Mouse (Mus musculus): ENCODE measurements around the gene Tinf2. TPM values are rescaled to one million over a fixed set of nuclear protein-coding genes. Genes with fewer than 3 reads are reported as not detected.
A peak's percentile ranks its signal among the peaks of the same experiment; 100 is the strongest.

Gene Tinf2
- 10 to 100 TPM; 30.8 to 35.6 TPM for total RNA-seq (2021)
- long read RNA-seq, experiment 1, transcript Tinf2-201 (9 exons, 2,956 nt), result major isoform, 11 of 19 reads
- long read RNA-seq, experiment 1, partial matches to known transcripts, result 4 of 19 reads
- long read RNA-seq, experiment 1, other reads (novel, unspliced or antisense), result 3 of 19 reads
- long read RNA-seq, experiment 2, transcript Tinf2-201 (9 exons, 2,956 nt), result major isoform, 8 of 10 reads
- long read RNA-seq, experiment 2, partial matches to known transcripts, result 2 of 10 reads
- long read RNA-seq, experiment 2, other reads (novel, unspliced or antisense), result 0 of 10 reads

DNA sequence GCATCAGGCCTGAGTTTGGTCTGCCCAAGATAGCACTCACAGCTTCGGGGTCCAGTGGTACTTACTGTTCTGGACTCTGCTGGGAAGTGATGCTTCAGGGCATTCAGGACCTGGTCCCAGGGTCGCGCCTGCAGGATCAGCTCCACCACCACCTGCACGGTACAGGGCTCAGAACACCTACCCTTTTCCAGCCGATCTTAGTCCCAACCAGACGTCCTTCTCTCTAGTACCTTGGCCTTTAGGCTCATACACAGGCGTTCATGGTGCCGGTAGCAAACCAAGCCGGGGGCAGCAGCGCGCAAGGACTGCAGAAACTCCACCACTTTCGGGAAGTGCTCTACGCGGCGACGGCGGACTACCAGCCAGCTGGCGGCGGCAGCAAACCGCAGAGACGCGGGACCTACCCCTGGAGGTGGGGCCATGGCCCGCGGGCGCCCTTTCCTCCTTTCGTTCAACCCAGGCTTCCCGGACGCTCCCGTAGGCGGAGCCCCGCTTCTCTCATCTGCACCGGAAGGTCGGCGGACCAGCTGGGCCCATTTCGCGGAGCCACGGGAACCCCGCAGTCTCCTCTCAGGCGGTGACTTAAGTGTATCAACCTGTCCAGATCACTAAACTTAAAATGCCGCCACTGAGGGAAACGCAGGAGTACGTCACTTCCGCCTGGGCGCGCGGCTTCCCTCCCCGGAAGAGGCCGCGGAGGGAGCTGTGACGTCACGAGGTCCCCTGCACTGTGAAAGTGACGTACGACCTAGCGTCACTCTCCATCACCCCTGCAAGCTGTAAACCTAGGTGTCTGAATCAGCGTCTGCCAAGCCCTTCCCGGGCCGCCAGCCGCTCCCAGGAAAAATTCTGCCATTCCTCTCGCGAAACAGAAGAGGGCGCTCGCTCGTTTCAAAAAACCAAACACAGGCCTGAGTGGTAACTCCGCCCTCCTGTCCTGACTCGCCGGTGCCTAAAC lies at the start of gene Tinf2:
TSS of gene Tinf2 (minus strand) at position 661 of the 958 bp plus-strand sequence.
- DNase-seq, result peak; percentile 94 to 95

DNA sequence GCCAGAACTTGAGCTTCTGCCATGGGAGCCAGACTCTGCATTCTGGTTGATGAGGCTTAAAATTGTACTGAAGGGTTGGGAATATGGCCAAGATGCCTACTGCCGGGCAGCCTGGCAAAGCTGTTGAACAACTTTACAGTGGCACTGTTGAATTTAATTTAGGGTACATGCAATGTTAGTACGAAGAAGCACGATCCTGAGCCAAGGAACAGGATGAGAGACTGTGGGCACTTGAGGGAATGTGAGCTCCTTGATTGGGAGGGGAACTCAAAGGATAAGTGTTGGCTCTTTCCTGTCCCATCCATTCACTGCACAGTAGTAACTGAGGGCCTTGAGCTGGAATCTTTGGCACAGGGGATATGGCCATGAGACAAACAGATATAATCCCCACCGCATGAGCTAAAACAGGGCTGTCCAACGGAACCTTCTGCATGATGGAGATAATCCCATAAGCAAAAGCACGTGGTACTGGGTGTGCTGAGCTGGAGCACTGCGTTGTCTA lies 49.0 kb upstream of the Tinf2 start:
- DNase-seq, result no peak

DNA sequence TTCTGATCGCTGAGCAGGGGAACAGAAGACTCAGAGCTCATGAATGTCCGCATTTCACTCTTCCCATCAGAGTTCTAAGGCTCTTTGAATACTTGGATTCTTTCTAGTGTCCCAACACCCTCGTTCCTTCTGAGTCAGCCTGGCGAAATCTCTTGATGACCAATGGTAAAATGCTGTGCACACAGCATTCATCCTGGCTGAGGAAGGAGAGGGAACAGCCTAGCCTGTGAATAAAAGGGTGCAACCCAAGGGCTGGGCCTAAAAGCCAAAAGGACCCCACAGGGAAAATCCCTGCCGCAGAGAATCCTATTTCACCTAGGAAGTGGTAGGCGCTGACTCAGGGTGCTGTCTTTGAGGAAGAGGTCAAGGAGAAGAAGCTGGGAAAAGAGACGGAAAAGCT lies 48.5 kb upstream of the Tinf2 start:
- DNase-seq, result no peak

DNA sequence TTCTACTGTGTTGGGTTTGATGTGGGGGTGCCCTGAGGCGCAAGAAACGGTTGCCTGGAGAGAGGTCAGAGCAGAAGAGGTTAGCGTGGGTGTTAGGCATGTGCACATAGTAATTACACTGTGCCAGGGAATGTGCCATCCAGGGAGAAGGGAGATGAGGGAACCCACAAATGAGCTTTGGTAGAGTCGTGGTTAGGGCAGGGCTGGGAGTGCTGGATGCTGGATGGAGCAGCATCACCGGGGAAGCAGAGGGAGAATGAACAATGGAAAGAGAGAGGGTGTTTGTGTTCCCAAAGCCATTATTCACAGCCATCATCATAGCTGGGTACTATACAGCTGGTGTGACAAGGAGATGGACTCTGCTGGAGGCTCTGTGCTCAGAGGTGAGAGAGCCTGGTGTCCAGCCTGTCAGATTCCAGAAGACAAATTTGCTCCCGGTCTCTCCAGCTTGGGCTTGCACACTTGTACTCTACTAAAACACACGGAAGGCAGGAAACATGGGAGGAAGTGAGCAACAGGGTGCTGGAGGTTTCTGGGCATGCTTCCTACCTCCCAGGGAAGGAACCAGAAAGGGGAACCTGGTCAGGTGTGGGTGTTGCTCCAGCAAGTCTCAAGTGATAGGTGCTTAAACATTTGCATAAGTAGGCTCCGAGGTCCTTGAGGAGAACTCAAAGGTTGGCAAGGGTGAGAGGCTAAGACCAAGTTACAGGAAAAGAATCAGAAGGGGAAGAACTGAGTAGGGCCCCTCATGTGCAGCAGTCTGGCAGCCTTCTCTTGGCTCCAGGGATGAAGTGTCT lies 46.5 kb upstream of the Tinf2 start:
- DNase-seq, result no peak

DNA sequence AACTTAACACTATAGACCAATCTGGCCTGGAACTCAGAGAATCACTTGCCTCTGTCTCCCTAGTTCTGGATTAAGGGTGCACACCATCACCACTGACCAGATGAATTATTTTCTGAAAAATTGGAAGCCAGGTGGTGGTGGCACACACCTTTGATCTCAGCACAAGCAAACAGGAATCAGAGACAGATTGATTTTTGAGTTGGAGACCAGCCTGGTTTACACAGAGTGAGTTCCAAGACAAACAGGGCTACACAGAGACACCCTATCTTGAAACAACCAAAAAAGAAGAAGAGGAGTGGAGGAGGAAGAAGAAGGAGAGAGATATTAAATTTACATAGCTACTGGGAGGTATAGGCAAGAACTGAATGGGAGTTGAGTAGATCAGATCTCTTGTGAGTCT lies 44.6 kb upstream of the Tinf2 start:
- no peak for DNase-seq

DNA sequence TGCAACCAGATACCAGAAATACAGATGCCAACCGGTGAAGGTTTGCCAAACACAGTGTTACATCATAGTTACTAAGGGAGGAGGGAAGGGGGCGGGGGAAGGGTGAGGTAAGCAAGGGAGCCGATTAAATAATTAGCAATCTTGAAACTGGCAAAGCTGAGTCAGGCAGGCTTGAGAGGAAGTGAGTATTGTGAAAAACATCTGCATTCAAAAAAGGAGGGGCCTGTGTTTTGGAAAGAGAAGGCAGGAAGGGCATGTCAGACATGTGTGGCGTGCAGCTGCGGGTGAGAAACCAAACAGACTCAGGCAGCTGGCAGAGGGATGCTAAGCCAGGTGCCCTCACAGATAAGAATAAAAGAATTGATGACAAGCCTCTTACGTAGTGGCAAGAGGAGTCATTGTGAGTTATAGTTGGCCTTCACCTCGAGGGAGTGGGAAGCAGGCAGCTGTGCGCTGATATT lies 42.8 kb upstream of the Tinf2 start:
- peak; percentile 50 to 70 for DNase-seq

DNA sequence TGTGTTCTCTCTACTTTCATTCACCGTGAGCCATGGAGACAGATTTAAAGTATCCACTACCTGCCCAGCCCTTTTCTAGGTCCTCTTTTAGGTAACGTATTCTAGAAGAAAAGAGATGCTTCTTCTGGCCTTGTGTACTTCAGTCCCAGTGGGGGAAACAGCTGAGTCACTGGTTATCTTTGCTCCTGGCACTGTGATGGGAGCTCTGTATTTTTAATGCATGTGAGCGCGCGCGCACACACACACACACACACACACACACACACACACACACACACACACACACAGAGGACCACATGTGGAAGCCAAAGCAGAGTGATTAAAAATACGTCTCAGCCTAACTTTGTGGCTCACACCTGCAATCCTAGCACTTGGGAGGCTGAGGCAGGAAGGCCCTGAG lies 41.8 kb upstream of the Tinf2 start:
- DNase-seq, result no peak

DNA sequence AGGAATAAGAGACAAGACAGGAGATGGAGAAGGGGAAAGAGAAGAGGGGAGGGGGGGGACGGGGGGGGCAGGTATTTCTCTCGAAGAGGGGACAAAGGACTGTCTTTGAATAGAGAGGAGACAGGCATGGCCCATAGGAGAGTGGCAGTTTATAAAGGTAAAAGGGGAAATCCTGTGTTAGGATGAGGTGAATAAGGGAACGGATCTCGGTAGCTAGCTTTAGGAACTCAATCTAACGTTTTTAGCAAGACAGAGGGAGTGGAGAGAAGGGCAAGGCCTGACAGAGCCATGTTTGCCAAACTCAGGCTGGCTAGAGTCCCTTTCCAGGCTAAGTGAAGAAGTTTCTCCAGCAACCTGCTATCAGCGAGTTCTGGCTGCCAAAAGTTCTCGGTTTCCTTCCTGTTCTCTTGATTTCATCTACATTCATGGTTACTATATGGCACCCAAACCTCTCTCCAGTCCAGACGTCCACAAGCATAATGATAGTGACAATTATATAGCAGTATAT lies 40.9 kb upstream of the Tinf2 start:
- no peak for DNase-seq

DNA sequence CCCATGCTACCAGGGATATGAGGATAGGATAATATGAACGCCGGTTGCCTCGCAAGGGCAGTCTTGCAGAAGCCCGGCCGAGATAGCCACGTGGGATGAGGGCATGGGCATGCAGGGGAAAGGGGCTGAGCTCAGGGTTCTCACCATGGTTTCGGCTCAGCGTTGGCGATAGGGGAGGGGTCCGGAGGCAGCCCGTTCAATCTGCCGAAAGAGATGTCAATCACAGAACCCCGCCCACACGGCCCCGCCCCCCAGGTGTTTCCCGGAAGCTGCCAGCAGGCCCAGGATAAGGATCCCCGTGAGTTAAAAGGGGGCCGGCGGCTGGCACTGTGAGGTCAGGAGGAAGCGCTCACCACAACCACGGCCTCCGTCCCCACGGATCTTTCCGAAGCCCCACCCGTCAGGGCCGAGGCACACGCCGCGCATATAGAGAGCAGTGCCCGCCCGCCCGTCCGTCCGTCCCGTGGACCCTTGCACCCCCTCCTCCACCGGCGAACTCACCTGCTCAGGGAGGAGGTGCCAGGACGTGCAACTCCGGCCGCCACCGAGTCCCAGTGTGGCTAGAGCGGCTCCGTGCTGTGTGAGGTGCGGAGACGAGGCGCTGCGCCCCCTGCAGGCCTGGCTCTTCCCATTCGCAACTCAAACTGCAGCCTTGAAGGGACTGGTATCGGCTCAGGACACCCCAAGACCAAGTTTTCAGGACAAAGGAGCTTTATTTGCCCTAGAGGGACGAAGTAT lies 40.2 kb upstream of the Tinf2 start, which contains the start of gene Rabggta:
TSS of gene Rabggta (minus strand) at position 564 of the 738 bp plus-strand sequence.
- peak; percentile 94 to 97 for DNase-seq

DNA sequence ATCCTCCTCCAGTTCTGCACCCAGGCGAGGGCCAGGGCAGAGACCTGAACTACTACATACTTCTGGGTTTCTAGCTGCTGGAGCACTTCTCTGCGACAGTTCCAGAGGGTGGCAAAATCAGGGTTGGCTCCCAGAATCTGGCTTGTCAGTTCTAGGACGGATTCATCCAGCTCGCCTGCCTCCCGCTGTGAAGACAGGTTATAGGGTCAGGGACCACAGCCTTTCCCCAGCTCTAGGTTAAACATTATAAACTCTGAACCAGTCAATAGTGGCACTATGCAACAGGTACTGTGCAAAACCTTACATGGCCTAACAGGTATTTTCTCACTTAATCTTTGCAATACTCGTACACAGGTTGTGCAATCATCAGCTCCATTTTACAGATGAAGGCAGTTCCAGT lies 39.5 kb upstream of the Tinf2 start:
- no peak for DNase-seq

DNA sequence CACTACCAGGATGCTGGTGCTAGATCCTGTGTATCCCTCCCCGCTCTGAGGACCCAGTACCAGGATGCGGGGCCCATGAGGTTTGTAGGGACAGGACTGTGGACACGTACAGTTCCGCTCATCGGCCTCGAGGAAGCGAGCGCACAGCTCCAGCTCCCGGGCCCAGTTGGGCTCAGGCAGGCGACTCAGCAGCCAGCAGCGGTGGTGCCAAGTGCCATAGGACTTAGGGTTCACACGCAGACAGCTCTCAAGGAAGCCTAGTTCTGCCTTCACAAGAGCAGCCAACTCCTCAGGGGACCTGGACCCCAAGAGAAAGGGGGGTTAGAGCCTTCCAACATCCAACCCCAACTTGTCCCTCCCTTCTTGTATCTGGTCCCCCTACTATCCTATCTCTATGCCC lies 39.0 kb upstream of the Tinf2 start:
- no peak for DNase-seq

DNA sequence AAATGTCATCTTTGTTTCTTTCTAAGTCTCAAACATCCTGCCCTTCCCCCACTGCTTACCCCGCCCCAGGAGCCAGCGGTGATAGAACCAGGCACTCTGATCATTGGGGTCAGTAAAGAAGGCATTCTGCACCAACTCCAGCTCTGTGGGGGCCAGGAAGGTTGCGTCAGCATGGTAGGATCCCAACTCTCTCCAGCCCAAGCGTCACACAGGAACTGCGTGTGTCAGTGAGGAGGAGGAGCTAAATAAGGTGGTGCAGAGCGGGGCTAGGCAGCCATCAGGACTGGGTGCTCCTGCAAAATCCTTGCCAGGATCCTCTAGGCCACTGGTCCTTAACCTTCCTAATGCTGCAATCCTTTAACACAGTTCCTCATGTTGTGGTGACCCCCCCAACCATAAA lies 38.1 kb upstream of the Tinf2 start:
- no peak for DNase-seq

DNA sequence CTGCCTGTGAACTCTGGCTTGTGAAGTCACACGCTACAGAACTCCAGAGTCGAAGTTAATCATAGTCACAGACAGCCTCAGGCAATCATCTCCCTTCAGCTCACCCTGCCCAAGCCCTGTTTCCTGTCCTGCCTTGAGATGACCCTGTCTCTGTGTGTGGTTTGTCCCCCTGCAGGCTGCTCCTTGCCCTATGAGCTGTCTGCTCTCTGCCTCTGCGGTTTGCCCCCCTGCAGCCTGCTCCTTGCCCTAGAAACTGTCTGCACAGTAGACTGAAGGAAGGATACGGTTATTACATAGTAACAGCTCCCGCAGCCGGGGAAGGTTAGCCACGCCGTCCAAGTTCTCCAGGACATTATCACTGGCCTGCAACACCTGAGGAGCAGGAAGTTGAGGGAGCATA lies 35.3 kb upstream of the Tinf2 start:
- DNase-seq, result no peak

DNA sequence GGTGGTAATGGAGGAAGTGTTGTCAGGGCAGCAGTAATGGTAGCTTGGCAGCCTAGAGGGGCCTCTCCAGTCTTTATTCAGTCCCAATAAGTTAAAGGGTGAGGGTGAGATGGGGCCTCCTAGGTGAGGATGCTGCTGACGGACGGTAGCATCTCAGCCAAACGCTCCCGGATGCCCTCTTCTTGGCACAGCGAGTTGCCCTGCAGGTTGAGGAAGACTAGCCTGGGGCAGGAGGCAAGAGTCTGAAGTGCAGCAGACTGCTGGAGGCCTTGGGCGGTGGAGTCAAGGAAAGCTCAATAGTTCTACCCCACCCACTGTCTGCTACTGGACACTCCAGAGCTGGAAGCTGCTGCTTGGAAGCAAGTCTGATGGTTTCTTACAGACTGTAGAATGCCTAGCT lies 34.7 kb upstream of the Tinf2 start:
- no peak for DNase-seq

DNA sequence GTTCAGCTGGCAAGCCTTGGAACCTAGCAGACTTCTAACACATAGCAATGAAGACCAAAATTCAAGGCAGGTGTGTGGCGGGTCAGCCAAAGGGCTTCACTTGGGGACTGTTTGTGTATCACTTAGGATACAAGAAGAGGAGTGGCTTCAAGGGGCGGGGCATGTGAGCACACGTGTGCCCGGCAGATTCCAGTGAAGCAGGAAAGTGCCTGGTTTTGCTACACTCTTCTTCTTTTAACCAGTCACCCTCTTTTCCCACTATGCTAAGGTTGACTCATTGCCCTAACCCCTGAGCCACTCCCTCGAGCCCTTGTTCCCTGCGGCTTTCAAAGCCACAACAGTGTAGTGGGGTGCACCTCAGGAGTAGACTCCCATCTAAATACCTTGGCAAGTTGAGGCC lies 33.3 kb upstream of the Tinf2 start:
- no peak for DNase-seq

DNA sequence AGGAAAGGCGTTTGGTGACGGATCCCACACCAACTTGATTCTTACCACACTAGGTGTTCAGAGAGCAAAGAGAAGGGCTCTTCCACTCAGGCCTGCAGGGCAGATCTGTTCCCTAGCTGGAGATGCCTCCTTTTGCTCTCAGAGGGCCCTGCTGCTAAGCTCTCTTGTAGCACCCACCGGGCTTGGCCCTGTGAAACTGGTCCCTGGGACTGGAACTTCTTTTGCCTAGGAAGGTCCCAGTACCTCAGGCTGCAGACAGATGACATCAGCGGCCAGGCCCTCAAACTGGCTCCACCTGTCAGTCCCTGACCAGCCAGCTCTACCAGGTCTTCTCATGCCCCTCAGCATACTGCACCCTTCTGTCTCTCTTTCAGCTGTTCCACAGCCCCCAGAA lies 32.1 kb upstream of the Tinf2 start, which contains the start of gene Tgm1:
TSS of gene Tgm1 (minus strand) at position 198 of the 394 bp plus-strand sequence.
- no peak for DNase-seq

DNA sequence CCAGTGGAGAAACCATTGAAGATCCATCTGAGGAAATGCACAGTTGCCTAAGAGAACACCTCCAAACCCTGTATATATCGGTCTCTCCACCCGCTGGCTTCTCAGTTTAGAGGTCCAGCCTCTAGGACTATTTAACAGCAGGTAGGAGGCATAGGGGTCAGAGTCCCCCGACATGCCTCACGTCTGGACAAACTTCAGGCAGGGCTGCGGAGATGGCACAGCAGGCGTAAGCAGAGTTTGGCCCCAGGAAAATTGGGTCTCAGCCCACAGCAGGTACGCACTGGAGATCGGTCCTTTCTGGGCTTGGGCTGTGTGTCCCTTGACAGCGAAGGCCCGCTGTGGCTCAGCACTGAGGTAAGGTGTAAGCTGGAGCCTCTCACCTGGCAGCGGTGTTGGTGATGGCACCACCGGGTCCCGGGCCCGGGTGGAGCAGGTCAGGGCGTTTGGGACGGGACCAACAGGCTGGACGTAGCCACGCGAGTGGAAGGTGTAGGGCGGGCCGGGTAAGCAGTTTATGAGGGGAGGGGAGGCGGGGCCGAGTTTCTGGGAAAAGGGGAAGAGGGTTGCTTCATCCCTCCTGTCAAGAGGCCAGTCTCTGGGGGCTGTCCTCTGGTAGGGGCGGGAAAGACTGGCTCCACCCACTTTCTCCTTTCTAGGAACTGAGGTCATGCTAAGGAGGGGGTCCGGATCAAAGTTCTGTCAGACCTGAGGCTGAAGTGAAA lies 31.5 kb upstream of the Tinf2 start:
- peak; percentile 15 to 42 for DNase-seq

DNA sequence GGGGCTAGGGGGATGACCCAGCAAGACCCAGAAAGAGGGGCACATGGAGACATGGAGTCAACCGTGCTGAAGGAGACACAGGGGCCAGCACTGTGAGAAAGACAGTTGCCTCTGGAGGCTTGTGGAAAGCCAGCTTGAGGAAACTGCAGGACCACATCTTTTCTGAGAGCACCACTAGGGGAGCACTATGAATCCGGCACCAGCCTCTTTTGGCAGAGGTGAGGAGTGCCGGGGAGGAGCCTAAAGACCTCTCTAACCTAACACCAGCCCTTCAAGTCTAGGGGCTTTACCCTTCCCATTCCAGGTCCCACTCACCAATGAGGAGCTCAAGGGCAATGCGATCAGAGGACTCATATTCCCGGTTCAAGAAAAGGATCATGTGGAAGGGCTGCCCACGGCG lies 30.2 kb upstream of the Tinf2 start:
- no peak for DNase-seq

DNA sequence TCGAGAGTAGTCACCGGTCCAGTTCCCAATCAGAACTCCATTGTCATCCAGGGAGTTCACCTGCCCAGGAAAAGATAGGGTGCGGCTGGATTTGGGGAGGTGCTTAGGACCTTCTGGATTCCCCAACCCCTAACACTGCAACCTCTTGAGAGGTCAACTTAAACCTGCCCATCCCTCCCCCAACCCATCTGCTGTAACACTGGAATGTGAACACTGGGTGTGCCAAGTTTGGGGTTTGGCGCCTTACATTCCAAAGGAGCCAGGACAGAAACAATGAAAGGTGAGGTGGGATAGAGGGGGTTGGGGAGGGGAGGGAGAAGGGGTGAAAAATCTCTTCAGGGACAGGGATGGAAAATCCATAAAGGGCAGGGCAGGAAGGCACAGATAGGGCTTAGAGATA lies 27.9 kb upstream of the Tinf2 start:
- no peak for DNase-seq

DNA sequence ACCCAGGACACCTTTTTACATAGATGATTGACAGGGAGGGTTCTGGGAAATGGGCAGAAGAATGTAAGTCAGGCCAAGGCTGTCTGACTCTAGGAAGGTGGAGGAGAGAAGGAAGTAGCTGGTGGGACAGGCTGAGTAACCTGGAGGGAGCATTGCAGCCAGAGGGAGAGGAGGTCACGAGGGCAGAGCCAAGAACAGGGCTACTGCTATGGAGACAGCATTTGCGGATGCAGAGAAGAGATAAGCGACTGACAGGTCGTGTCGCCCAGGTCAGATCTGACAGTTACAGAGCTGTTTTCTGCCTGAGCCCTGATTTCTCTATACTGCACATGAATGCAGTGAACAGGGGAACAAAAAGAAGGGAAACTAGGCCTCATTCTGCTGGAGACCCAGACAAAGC lies 25.8 kb upstream of the Tinf2 start:
- no peak for DNase-seq
